Mouse (Mus musculus) gastrocnemius, adult 2 months (tissue): ENCODE measurements around the gene Tnfrsf8. TPM values are rescaled to one million over a fixed set of nuclear protein-coding genes. Genes with fewer than 3 reads are reported as not detected.

ENCODE experiments used
- DNase-seq: peaks from one replicate; pipeline ENCODE4 v3.0.0; 2022
- H3K27ac ChIP-seq: fragments of 200-600 bp; 2 replicates; pipeline ENCODE4 v1.8.1; 2022; ENCODE audit warnings: mild to moderate bottlenecking
- H3K4me3 ChIP-seq: fragments of 200-600 bp; 2 replicates; pipeline ENCODE4 v1.8.1; 2022; ENCODE audit warnings: mild to moderate bottlenecking, moderate library complexity
- CTCF ChIP-seq: fragments of 200-600 bp; IDR thresholded peaks from 2 replicates; pipeline ENCODE4 v1.8.1; 2022; ENCODE audit warnings: antibody characterized with exemption, mild to moderate bottlenecking, moderate library complexity
- intact Hi-C: fragments of 180-260 bp; cut with DNase I; formaldehyde crosslinking; loops from one replicate; pipeline ENCODE4 v1.15.1; 2025
- total RNA-seq, 2 experiments: library from RNA; stranded (reverse); gene quantifications; 2 replicates each; pipeline ENCODE4 v1.2.3; 2021

Gene Tnfrsf8
- total RNA-seq, 2 experiments from 2014 or later, result 0.10 TPM; not detected in 1

- Histone ChIP-seq H3K4me3 (no peak overlapping the region), H3K27ac (no peak overlapping the region; the same call in 1 of the 2 replicates)
- DNase-seq, result peak; percentile 21
- intact Hi-C loops, result no loop called here
- no peak for TF ChIP-seq CTCF
These were observed 38.4 kb downstream of the Tnfrsf8 start for GRCm38 (mm10) chr4:145276368-145277249.

GRCm38 (mm10) chr4:145274887-145275286, 40.1 kb downstream of the Tnfrsf8 start:
- no peak for DNase-seq
- intact Hi-C loops, result no loop called here
- TF ChIP-seq CTCF, result no peak
- no peak overlapping the region for H3K4me3 ChIP-seq
- no peak overlapping the region for H3K27ac ChIP-seq

- DNase-seq, result no peak
- Histone ChIP-seq H3K4me3 (no peak overlapping the region), H3K27ac (peak overlapping the region; percentile 79)
- no peak for TF ChIP-seq CTCF
- intact Hi-C loops, result no loop called here
These were observed 41.0 kb downstream of the Tnfrsf8 start for GRCm38 (mm10) chr4:145273923-145274322.

- peak; percentile 61 for DNase-seq
- intact Hi-C loops, result no loop called here
- H3K27ac ChIP-seq, result peak overlapping the region; percentile 79
- TF ChIP-seq CTCF, result no peak
- H3K4me3 ChIP-seq, result no peak overlapping the region
These were observed 42.2 kb downstream of the Tnfrsf8 start for GRCm38 (mm10) chr4:145272763-145273162.

GRCm38 (mm10) chr4:145271634-145272033, 43.3 kb downstream of the Tnfrsf8 start:
- intact Hi-C loops, result no loop called here

GRCm38 (mm10) chr4:145270136-145270535, 44.8 kb downstream of the Tnfrsf8 start:
- DNase-seq, result no peak
- intact Hi-C loops, result no loop called here
- no peak for TF ChIP-seq CTCF
- no peak overlapping the region for H3K27ac ChIP-seq
- no peak overlapping the region for H3K4me3 ChIP-seq

More at GRCm38 (mm10) chr4:145271634-145272033, 43.3 kb downstream of the Tnfrsf8 start:
- no peak overlapping the region for H3K27ac ChIP-seq
- no peak for DNase-seq
- no peak for TF ChIP-seq CTCF
- H3K4me3 ChIP-seq, result no peak overlapping the region

GRCm38 (mm10) chr4:145267631-145268110, 47.3 kb downstream of the Tnfrsf8 start:
- intact Hi-C loops, result no loop called here
- no peak overlapping the region for H3K4me3 ChIP-seq
- DNase-seq, result no peak
- peak overlapping the region; percentile 2; the same call in 1 of the 2 replicates for H3K27ac ChIP-seq
- TF ChIP-seq CTCF, result no peak

- intact Hi-C loops, result no loop called here
- TF ChIP-seq CTCF, result no peak
- no peak for DNase-seq
- H3K27ac ChIP-seq, result no peak overlapping the region
- no peak overlapping the region for H3K4me3 ChIP-seq
These were observed 48.5 kb downstream of the Tnfrsf8 start for GRCm38 (mm10) chr4:145266505-145266904.

GRCm38 (mm10) chr4:145264761-145265160, 50.2 kb downstream of the Tnfrsf8 start:
- H3K4me3 ChIP-seq, result no peak overlapping the region
- no peak for DNase-seq
- no peak overlapping the region for H3K27ac ChIP-seq
- TF ChIP-seq CTCF, result no peak
- intact Hi-C loops, result no loop called here

GRCm38 (mm10) chr4:145263583-145263982, 51.4 kb downstream of the Tnfrsf8 start:
- TF ChIP-seq CTCF, result no peak
- no peak overlapping the region for H3K4me3 ChIP-seq
- intact Hi-C loops, result no loop called here
- no peak for DNase-seq
- no peak overlapping the region for H3K27ac ChIP-seq

- peak overlapping the region; percentile 28 for H3K27ac ChIP-seq
- H3K4me3 ChIP-seq, result no peak overlapping the region
- intact Hi-C loops, result no loop called here
- peak; percentile 39 for DNase-seq
- no peak for TF ChIP-seq CTCF
These were observed 54.2 kb downstream of the Tnfrsf8 start for GRCm38 (mm10) chr4:145260802-145261201.

GRCm38 (mm10) chr4:145257751-145258434, 57.1 kb downstream of the Tnfrsf8 start:
- no peak for TF ChIP-seq CTCF
- peak overlapping the region; percentile 3; the same call in 1 of the 2 replicates for H3K27ac ChIP-seq
- intact Hi-C loops, result no loop called here

GRCm38 (mm10) chr4:145256144-145256543, 58.8 kb downstream of the Tnfrsf8 start:
- DNase-seq, result no peak
- intact Hi-C loops, result no loop called here
- TF ChIP-seq CTCF, result no peak
- Histone ChIP-seq H3K4me3 (no peak overlapping the region), H3K27ac (no peak overlapping the region)

More at GRCm38 (mm10) chr4:145257751-145258434, 57.1 kb downstream of the Tnfrsf8 start:
- DNase-seq, result no peak
- no peak overlapping the region for H3K4me3 ChIP-seq
